Mouse (Mus musculus) monocyte, adult 5-6 weeks (primary cell): ENCODE data around the gene Atl2. TPM values are rescaled to one million over a fixed set of nuclear protein-coding genes. Genes with fewer than 3 reads are reported as not detected.

Source experiments
- ATAC-seq: fragments of 153-309, 156-312 bp; replicated peaks from 2 replicates; pipeline ENCODE4 v1.8.0; 2017; ENCODE audit warnings: mild to moderate bottlenecking; ENCODE audit not compliant: low TSS enrichment, insufficient number of reproducible peaks, severe bottlenecking, poor library complexity, low FRiP score
- total RNA-seq: library from RNA; stranded (forward); fragments of 200-1000, 200-491, 200-594 nt; gene quantifications from 3 replicates; pipeline ENCODE4 v1.2.3, GENCODE M21; 2017

The Atl2 gene
- total RNA-seq, 1 experiment from 2014 or later: 61.7 TPM

DNA sequence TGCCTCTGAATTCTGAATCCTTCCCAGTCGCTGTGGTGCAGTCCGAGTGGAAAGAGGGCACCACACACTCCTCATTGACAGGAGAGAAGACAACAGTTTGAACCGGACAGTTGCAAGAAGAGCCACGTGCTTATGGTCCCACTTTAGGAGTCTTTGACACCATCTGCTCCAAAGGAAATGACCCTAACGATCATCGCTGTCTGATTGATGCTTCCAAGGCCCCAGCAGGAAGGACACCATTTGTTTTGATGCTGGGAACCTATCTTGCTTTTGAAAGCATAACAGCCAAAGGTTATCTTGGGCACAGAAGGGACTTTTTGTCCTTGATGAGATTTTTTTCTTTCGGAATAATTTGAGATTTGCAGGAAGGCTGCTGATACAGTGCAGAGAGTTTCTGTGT lies 58.9 kb downstream of the Atl2 start:
- no peak for ATAC-seq

GRCm38 (mm10) chr17:79835714-79836373 lies 60.1 kb downstream of the Atl2 start:
- no peak for ATAC-seq

GRCm38 (mm10) chr17:79832284-79832683 lies 63.6 kb downstream of the Atl2 start:
- ATAC-seq: no peak

- ATAC-seq: no peak
Measured at GRCm38 (mm10) chr17:79826482-79827034, 69.4 kb downstream of the Atl2 start.

DNA sequence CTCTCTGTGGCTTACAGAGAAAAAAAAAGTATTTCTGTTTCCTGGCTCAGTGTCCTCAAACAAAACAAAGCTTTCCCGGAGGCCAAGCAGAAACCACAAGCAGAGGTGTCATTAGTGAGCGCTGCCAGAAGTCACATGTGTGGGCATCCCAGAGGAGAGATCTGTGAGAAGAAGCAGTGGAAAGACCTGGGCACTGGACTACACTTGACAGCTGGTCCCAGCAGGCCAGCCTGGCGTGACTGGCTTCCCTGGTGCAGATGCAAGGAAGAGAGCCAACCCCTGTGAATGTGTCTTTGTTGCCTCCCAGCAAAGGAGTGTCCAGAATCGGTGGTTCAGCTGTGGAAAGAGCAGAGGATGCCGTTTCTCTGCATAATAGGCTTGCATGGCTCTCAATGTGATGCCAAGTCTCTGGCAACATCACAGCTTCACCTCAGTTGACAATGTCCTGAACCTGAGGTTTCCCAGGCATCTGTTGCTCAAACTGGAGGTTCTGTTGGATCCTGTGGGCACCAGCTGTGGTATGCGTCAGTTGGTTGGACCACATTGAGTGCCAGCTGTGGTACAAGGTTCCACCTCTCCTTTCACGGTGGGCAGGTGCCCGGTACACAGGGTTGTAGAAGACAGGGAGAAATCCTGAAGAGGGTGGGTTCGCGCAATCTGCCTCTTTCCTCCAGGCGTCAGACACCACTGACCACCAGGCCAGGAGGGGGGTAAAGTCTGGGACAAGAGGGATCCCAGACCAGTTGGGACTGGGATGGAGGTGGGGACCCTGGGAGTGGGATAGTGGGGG lies 70.5 kb downstream of the Atl2 start:
- no peak for ATAC-seq

DNA sequence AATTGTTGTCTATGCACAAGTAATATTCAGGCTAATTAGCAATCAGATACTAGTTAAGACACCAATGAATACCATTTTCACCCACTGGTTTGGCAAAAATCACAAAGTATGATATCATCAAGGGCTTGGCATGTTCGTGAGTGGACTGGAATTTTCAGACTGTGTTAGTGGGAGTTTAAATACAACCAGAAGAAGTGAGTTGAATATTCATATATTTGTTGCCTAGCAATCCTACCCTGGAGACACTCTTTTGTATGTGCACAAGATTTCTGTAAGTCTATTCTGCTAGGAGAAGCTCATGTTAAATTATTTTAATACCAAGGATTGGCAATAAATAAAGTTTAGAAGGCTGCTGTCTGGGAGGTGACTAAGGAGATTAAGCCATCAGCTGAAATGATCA lies 71.5 kb downstream of the Atl2 start:
- ATAC-seq: no peak

DNA sequence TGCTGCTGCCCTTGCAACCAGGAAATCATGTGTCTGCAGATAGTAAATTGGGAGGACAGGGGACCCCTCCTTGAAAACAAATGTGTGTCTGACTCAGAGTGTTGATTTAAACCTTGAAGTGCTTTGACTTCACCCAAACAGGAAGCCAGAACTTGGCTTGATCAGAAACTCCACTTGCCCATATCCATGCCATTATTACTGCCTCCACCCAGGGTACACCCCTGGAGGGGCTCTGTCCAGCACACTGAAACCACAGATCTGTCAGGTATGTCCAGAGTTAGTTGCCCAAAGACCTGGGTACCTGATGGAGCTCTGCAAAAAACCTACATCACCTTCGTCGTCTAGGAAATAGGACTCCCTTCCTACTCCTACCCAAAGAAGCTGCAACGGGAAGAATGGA lies 77.0 kb downstream of the Atl2 start:
- ATAC-seq: no peak

DNA sequence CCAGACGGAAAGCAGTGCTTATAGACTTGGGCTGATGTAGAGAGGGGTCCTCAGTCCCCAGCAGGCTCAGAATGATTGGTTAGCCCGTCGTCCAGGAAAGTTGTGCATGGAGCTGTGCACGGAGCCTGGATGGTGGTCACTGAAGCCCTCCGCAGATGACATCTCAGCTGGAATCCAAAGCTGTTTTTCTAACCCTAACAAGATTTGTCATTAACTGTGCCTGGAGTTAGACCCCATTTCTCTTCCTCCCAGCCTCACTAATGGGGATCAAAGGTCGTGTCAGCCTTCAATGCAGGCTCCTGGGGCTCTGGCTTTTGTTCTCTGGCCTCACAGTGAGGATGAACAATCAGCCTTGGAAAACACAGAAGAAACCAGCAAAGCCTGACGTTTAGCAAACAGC lies 77.9 kb downstream of the Atl2 start:
- ATAC-seq: no peak

GRCm38 (mm10) chr17:79817551-79817950 lies 78.4 kb downstream of the Atl2 start:
- no peak for ATAC-seq

DNA sequence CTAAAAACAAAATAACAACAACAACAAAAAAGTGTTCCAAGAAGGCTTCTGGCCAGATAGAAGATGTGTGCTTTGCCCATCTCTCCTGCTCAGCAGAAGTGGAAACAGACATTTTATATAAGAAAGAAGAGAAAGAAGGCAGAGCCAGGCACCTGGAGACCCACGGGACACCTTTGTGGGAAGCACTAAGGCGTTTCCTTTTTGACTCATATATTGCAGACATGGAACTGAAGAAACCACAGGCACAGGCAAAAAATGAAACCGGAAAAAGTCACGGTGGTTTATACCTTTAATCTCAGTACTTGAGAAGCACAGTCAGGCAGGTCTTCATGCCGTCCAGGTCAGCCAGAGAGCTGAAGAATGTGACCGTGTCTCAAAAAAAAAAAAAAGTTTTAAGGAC lies 79.0 kb downstream of the Atl2 start:
- no peak for ATAC-seq

DNA sequence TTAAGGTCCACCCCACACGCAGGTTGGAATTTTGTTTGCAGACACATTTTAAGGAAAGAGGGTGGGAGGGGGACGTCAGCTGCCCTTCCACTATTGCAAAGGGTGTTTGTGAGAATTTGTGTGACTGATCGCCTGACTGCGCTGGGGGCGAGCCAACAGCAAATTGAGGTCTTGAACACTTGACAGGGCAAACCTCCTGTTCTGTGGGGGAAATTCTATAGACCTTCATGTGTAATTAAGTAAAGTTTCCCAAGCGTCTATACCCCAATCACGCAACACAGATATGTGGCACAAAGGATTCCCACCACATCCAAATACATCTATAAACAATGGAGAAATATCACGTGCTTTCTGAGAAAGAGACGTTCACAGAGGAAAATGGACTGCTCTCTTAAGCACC lies 85.5 kb downstream of the Atl2 start:
- ATAC-seq: no peak

DNA sequence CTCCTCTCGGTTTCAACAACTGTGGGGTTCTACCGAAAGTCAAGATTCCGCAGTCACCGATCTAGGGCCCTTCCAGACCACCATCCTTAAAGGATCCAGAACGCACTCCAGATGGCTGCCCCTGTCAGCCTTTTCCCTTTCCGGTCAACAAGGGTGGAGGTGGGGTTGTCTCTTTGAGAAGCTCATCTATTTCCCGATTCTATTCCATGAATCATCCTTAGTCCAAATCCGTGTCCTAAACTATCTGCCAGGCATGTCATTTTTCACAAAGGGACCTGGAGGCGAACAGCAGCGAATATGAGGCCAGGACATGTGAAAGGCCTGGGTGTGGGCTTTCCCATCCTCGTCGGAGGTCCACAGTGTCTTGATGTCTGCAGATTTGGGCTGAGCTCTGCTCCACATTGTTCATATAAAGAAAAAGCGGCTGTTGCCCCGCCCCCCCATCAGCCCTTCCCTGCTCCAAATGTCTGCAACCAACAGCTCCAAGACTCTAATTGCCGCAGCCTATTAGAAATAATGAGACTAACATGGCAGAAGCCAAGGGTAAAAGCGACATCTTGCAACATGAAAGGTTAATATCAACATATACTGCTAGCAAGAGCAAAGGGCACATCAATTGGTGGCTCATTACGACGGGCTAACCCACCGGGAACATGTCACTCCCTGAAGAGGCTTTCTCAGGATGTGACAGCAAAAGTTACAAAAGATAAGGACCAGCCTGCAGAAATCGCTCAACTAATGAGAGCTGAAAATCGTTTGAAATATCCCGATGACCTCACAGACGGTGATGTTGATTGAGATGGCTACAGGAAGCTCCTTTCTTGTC lies 86.2 kb downstream of the Atl2 start:
- ATAC-seq: no peak

DNA sequence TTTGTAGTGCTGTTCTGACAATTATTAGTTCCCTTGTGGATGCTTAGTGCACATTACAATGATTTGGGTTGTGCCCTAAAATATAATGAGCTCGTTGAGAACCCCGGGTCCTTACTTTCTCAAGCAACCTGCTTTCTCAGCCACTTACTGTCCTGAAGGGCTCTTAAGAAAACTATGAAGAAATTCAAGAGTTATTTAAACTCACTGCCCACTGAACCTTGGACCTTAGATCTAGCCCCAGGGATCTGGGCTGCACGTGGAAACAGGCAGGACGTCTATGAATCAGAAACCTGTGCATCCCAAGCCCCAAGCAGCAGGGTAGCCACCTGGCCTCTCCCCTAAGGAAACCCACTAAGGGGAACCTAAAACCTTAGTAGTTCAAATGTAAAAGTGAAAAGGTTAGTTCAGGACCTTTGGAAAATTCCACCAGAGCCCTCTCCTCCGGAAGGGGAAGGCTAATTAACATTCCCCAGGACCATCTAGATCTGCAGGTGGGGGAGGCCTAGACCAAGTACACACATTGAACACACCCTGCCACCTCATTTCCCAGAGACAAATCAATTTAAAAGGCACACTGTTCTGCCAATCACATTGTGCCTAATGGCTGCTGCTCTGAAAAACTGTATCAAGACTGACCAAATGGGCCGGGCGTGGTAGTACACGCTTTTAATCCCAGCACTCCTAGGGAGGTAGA lies 88.5 kb downstream of the Atl2 start:
- no peak for ATAC-seq

DNA sequence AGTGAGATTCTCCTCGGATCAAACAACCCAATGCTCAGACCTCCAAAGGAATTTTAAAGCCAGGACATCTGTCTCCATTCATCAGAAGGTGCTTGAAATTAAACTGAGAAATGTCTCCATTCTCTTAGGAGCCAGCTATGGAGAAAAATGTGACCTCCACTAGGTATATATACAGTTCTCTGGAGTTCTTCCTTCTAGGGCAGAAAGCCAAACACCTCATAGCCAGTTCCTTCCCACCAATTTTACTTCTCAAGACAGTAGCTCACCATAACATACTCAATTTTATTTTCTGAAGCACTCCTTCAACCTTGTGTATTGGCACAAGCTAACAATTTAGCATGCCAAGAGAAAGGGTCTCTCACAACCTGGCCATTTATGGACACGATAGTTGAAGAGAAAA lies 91.2 kb downstream of the Atl2 start:
- no peak for ATAC-seq

- ATAC-seq: no peak
Measured at GRCm38 (mm10) chr17:79802056-79802455, 93.9 kb downstream of the Atl2 start.

DNA sequence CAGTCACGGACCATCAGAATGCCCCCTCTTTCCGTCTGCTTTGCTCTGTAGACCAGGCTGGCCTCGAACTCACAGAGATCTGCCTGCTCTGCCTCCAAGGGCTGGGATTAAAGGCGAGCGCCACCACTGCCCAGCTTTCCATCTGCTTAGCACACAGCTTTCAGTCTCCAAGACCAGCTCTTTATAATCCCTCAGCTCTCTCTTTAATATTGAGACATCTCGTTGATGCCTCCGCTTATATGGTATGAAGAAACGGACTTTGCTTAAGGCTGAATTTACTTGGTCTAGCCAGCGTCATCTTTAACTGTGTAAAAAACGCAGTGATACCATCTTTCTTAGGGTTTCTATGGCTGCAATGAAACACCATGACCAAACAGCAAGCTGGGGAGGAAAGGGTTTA lies 97.1 kb downstream of the Atl2 start:
- ATAC-seq: no peak
